Mouse (Mus musculus): ENCODE results near the gene Raver1.

GRCm38 (mm10) chr9:21075625-21076024, 16.2 kb downstream of the Raver1 start:
- TF ChIP-seq CTCF (IDR thresholded peaks at IDR 0.05) (no peak), POLR2A (IDR thresholded peaks at IDR 0.05; ENCODE audit: insufficient read depth, low read depth, low read length) (no peak)

Data from heart, adult 2 months (tissue).